Mouse (Mus musculus) gastrocnemius, adult 2 months (tissue): ENCODE results near the gene Abca3. TPM values are rescaled to one million over a fixed set of nuclear protein-coding genes. Genes with fewer than 3 reads are reported as not detected.

ENCODE experiments used
- DNase-seq: peaks from one replicate; pipeline ENCODE4 v3.0.0; 2022
- H3K27ac ChIP-seq: fragments of 200-600 bp; 2 replicates; pipeline ENCODE4 v1.8.1; 2022; ENCODE audit warnings: mild to moderate bottlenecking
- H3K4me3 ChIP-seq: fragments of 200-600 bp; 2 replicates; pipeline ENCODE4 v1.8.1; 2022; ENCODE audit warnings: mild to moderate bottlenecking, moderate library complexity
- CTCF ChIP-seq: fragments of 200-600 bp; IDR thresholded peaks from 2 replicates; pipeline ENCODE4 v1.8.1; 2022; ENCODE audit warnings: antibody characterized with exemption, mild to moderate bottlenecking, moderate library complexity
- intact Hi-C: fragments of 180-260 bp; cut with DNase I; formaldehyde crosslinking; loops from one replicate; pipeline ENCODE4 v1.15.1; 2025
- total RNA-seq, 2 experiments: library from RNA; stranded (reverse); gene quantifications; 2 replicates each; pipeline ENCODE4 v1.2.3; 2021

The Abca3 gene
- total RNA-seq, 2 experiments from 2014 or later = 6.8 to 7.9 TPM

DNA sequence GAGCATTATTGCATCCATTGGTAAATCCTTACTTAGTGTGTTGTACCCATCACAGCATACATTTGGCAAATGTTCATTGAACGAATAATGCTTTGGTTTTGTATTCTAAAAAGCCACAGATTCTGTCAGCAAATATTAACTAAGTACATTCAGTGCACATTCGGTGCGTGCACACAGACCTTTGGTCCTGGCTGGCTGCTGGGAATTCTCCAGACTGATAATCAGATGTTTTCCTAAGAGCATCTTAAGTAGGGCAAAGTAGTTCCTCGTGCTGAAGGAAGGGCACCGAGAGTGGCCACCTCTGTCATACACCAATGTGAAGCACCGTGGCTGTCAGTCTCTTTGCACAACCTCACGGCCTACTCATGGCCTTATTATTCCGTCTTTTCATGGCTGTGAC lies 7.3 kb downstream of the Abca3 start:
- no peak for TF ChIP-seq CTCF
- H3K27ac ChIP-seq = no peak overlapping the region
- intact Hi-C loops = no loop called here
- no peak for DNase-seq
- H3K4me3 ChIP-seq = no peak overlapping the region

DNA sequence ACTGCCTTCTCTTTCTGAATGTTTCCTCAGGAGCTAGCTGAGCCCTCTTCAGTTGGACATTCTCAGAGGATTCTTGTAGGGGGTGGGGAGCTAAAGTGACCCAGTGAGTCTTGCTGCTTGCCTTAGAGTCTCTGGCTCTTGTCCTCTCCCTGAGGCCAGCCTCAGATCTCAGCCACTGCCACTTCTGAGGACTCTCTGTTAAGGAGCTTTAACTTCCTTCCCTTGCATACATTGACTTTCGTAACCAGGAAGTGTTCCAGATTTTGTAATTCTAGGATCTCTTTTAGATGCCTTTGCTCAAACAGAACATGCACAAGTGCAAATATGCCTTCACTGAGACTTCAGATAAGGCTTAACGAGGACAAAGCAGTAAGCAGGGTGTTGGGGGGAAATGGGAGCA lies 8.2 kb downstream of the Abca3 start:
- no peak for DNase-seq
- no peak overlapping the region for H3K27ac ChIP-seq
- intact Hi-C loops = no loop called here
- H3K4me3 ChIP-seq = no peak overlapping the region
- TF ChIP-seq CTCF = no peak

DNA sequence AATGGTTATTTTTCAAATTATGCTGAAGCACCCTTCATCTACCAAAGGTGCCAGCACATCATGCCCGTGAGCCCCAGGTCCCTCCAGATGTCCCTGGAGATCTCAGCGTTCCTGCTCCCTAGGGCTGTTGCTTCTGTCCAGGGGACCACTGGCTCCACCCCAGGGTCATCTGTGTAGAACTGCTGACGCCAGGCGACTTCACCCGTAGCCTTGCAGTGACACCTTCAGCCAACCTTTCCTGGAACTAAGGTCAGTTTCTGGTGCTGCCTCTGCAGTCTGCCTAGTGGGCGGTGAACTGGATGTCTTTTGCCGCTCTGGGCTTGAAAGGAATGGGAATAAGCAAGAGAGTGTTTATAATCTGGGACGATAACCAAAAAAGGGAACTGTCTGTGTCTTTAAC lies 9.1 kb downstream of the Abca3 start:
- Histone ChIP-seq H3K4me3 (no peak overlapping the region), H3K27ac (no peak overlapping the region)
- no peak for DNase-seq
- TF ChIP-seq CTCF = no peak
- intact Hi-C loops = no loop called here

DNA sequence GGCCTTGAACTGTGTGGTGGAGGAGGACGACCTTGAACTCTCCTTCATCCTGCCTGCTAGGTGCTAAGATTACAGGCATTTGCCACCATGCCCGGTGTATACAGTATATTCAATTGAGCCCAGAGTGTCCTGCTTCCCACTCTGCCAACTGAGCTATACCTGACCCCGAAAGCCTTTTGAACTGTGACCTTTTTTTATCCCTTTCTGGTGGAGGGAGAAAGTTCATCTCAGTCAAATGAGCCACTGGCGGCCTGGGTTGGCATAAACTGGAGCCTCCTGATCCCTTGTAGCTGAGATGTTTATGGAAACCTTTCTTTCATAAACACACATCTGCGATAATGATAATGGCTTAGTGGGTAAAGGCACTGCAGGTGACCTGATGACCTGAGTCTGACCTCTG lies 9.5 kb downstream of the Abca3 start:
- intact Hi-C loops = no loop called here
- H3K4me3 ChIP-seq = no peak overlapping the region

DNA sequence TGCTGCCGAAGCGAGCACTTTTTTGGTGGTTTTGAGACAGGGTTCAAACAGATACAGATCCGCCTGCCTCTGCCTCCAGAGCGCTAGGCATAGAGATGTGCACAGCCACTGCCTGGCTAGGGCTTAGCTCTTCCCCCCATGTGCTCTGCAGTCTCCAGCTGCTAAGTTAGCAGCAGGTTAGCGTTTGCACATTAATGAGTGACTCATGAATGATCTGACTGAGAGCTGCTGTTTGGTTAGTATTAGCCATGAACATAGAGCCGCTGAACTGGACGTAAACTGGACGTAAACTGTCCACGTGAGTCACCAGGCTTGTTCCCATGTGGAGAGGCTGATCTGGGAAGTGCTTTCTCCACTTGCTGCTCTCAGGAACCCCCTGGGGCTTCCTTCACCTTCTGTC lies 10.8 kb downstream of the Abca3 start:
- DNase-seq = no peak
- H3K4me3 ChIP-seq = no peak overlapping the region
- intact Hi-C loops = no loop called here
- TF ChIP-seq CTCF = no peak
- no peak overlapping the region for H3K27ac ChIP-seq

More for the DNA sequence above, 9.5 kb downstream of the Abca3 start:
- no peak for TF ChIP-seq CTCF
- no peak overlapping the region for H3K27ac ChIP-seq
- DNase-seq = no peak

DNA sequence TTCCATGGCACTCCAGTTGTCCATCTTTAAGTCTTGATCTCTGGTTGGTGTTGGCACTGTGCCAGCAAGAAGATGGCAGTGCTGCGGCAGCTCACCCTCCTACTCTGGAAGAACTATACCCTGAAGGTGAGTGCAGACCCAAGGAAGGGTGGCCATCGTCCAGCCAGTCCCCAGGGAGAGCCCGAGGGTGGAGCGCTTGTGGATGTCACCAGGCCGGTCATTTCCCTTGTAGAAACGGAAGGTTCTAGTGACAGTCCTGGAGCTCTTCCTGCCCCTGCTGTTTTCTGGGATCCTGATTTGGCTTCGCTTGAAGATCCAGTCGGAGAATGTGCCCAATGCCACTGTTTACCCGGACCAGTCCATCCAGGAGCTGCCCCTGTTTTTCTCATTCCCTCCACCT lies 12.7 kb downstream of the Abca3 start:
- no peak for TF ChIP-seq CTCF
- intact Hi-C loops = no loop called here
- DNase-seq = no peak
- no peak overlapping the region for H3K4me3 ChIP-seq
- H3K27ac ChIP-seq = no peak overlapping the region

DNA sequence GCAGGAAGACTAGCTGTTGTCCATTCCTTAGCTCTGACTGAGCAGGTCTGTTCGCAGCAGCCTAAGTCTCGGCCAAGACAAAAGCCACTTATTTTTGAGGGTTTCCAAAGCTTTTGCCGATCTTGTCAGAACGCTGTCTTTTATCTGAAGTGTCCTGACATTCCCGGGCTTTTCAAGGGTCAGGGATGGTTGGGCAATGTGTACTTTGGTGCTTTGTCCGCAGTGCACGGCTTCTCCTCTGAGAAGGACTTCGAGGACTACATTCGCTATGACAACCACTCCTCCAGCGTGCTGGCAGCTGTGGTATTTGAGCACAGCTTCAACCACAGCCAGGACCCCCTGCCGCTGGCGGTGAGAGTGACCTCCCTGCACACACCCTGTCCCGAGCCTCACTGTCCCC lies 14.1 kb downstream of the Abca3 start:
- H3K27ac ChIP-seq = no peak overlapping the region
- DNase-seq = no peak
- H3K4me3 ChIP-seq = no peak overlapping the region
- TF ChIP-seq CTCF = no peak
- intact Hi-C loops = no loop called here

DNA sequence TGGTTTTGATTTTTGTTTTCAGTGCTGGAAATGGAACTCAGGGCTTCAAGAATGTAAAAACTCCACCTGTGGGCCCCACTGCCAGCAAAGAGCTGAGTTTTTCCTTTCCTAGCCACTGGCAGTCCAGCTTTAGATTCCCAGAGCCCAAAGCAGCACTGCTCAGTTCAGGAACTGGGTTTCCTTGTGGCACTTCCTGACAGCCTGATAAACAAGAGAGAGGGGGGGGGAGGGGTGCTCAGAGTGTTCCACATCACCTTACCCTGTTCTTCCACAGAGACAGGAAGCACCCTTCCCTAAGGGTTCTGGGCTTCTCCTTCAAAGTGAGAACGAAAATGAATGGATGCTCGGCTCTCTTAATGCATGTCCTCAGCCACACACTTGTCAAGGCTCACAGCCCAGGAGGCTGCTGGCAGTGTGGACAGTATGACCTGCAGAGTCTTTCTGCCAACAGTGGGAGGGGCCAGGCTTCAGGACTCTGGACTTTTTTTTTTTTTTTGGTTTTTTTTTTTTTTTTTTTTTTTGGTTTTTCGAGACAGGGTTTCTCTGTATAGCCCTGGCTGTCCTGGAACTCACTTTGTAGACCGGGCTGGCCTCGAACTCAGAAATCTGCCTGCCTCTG lies 23.5 kb downstream of the Abca3 start:
- DNase-seq = no peak
- H3K4me3 ChIP-seq = no peak overlapping the region
- intact Hi-C loops = no loop called here
- no peak for TF ChIP-seq CTCF
- peak overlapping the region; percentile 69 for H3K27ac ChIP-seq

DNA sequence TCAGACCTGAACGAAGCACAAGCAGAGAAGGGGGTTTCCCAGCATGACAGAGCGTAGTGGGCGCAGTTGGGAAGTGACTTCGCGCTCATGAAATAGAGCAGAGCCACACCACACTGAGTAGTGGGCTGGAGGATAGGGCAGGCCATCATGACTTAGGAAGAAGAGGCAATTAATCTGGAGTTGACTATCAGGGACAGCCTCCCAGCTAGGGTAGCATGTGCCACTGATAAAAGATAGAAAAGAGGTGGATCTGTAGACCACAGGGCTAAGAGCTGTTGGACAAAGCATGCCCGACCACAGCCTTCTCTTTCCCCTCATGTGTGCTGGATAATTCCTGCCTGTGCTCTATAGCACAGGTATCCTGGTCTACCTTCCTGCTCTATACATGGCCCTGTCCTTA lies 24.1 kb downstream of the Abca3 start:
- intact Hi-C loops = no loop called here
- no peak overlapping the region for H3K27ac ChIP-seq
- no peak for TF ChIP-seq CTCF

DNA sequence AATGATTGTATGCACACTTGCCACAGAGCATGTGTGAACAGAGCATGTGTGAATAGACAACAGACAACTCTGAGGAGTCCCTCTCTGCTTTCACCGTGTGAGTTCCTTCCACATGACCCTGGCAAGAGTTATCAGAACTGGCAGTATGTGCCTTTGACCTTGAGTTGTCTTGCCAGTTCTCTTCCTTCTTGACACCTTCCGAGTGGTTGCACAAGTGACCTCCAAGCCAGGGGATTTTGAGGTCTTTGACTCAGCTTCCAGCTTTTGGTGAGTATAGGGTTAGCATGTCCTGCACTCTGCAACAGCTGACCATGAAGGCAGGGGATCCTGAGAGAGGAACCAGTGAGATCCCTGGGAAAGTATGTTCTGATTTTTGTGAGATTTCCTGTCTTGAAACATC lies 26.7 kb downstream of the Abca3 start:
- intact Hi-C loops = no loop called here
- H3K27ac ChIP-seq = no peak overlapping the region
- DNase-seq = no peak
- no peak for TF ChIP-seq CTCF
- H3K4me3 ChIP-seq = no peak overlapping the region

More for the DNA sequence above, 24.1 kb downstream of the Abca3 start:
- H3K4me3 ChIP-seq = no peak overlapping the region
- DNase-seq = no peak

DNA sequence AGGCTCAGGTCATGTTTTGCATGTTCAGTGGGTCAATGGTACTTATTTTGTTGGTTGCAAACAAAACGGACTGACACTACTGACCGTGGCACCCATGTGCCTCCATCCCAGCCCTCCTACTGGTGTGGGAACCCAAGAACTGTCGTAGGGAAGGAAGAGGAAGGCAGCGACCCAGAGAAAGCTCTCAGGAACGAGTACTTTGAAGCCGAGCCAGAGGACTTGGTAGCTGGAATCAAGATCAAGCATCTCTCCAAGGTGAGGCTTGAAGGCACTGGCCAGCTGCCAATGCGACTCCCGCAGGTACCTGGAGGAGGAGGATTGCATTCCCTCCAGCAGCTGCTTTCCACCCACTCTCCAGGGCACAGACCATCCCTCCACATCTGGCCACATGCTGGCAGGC lies 32.0 kb downstream of the Abca3 start:
- intact Hi-C loops = no loop called here
- H3K27ac ChIP-seq = no peak overlapping the region
- no peak for DNase-seq
- H3K4me3 ChIP-seq = no peak overlapping the region
- TF ChIP-seq CTCF = no peak

DNA sequence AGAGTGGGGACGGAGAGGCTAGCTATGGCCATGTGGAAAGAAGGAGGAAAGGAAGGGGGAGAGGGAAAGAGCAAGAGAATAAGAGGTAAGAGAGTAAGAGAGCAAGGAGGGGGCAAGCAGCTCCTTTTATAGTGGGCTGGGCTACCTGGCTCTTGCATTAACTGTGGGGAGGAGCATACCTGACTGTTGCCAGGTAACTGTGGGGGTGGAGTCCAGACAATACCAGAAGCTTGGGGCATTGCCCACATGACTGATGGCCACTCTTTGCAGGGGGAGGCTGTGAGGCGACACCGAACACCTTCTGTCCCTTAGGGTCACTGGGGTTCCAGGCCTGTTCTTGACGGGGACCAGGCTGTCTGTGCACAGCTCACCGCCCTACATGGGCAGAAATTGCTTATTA lies 37.0 kb downstream of the Abca3 start:
- Histone ChIP-seq H3K4me3 (no peak overlapping the region), H3K27ac (no peak overlapping the region)
- intact Hi-C loops = no loop called here
- no peak for TF ChIP-seq CTCF
- DNase-seq = no peak

DNA sequence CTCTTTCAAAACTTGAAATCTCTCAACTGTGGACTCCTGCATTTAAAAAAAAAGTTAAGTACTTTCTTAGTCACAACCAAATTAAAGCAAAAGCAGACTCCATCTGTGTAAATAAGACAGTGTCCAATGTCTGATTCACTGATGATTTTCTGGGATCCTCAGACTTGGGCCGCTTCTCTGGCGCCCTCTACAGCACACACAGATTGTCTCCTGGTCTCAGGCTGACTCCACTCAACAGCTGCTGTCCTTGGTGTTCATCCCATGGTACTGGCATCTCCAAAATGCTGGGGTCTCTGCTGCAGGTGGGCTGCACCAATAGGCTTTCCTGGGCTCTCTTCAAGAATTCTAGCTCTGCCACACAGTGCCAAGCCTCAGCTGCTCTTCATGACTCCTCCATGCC lies 38.1 kb downstream of the Abca3 start:
- TF ChIP-seq CTCF = peak; percentile 80
- intact Hi-C loops = loop anchor here (1.0 to 5.0 kb wide), 2 partner anchors 218 to 238 kb away; no protein-coding TSS in a partner anchor
- no peak overlapping the region for H3K27ac ChIP-seq
- peak; percentile 60 for DNase-seq
- no peak overlapping the region for H3K4me3 ChIP-seq

DNA sequence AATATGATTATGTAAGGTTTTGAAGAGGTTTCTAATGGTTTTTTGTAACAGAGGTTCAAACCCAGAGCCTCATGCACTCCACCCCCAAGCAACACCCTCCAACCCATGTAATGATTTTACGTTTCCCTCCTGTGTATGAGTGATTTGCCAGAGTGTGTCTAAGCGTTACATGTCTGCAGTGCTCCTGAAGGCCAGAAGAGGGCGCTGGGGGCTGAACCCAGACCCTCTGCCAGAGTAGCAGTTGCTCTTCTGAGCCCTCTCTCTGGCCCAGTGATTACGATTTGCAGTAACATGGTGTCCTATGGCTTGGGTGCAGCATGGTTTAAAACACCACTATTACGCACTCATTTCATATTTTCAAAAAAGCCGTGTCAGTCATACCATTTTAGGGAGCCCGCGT lies 39.4 kb downstream of the Abca3 start:
- intact Hi-C loops = loop anchor here (5.0 kb wide), 1 partner anchor 219 kb away; no protein-coding TSS in a partner anchor
- Histone ChIP-seq H3K4me3 (no peak overlapping the region), H3K27ac (no peak overlapping the region)
- no peak for DNase-seq
- TF ChIP-seq CTCF = peak; percentile 59

DNA sequence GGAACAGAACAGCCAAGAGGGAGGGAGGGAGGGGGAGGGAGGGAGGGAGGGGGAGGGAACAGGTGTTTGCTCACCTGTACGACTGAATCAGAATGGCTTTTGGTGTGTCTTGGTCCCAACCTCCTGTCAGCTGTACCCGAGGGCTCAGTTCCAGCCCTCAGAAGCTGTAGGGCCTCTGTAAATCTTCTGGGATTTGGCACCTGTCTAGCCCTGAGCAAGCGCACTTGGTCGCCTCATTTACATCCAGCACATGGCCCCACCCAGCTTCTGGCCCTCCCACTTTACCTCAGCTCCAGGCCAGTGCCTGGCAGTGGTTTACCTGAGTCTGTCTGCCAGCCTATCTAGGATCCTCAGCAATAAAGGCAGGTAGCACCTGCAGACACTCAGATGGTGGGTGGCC lies 41.8 kb downstream of the Abca3 start:
- TF ChIP-seq CTCF = no peak
- Histone ChIP-seq H3K4me3 (no peak overlapping the region), H3K27ac (no peak overlapping the region)
- intact Hi-C loops = loop anchor here (5.0 kb wide), 1 partner anchor 221 kb away; no protein-coding TSS in a partner anchor
- no peak for DNase-seq
